19 mouse cellular contexts compared by ENCODE assay signal in genomic region chr14:22282847-22283246, GRCm38 (mm10).
DNase-seq lines count a peak whose midpoint lies in the region; ATAC-seq and TF ChIP-seq lines count a peak whose summit lies in the region.
"Had no signal": no experiment of that assay in that cellular context is flagged by ENCODE, and none has a peak within 500 bp of the region (broad histone marks: within the 10 kb centered on the region; RNA-seq: fewer than 3 reads in every experiment).

No protein-coding gene starts in this region.

- peaks cover 18% of the 10 kb centered on the region for H3K4me1 ChIP-seq in forebrain, embryonic 12.5 days
- no peaks in the 10 kb centered on the region for H3K4me1 ChIP-seq in forebrain, postnatal 0 days (ENCODE audit: insufficient read depth)
- peaks cover 0 to 8% of the 10 kb centered on the region in 2 experiments; a peak in 3 of 4 replicates for H3K4me1 ChIP-seq in MEL (ENCODE audit: control insufficient read depth in 1 of 2, insufficient read depth in 2 of 2, low read length in 2 of 2)
- H3K4me1 ChIP-seq in embryonic facial prominence, embryonic 10.5 days = peaks cover 10% of the 10 kb centered on the region; the same call in 1 of the 2 replicates
- H3K4me1 ChIP-seq in limb, embryonic 12.5 days (replicated peaks) = peaks cover 34% of the 10 kb centered on the region
- H3K4me1 ChIP-seq in heart, adult 2 months (ENCODE audit: control insufficient read depth, insufficient read depth, low read length) = no peaks in the 10 kb centered on the region; the same call in 1 of the 2 replicates
- H3K4me1 ChIP-seq: heart, embryonic 15.5 days had no signal

- WGBS in forebrain, embryonic 12.5 days = 10% methylated on average over 6 of the region's 6 CpGs
- WGBS in forebrain, postnatal 0 days = 14% methylated on average over 6 of the region's 6 CpGs
- WGBS in embryonic facial prominence, embryonic 10.5 days = 53% methylated on average over 6 of the region's 6 CpGs
- 51% methylated on average over 6 of the region's 6 CpGs for WGBS in limb, embryonic 12.5 days
- 75% methylated on average over 6 of the region's 6 CpGs for WGBS in heart, adult 2 months

- ATAC-seq in forebrain, embryonic 12.5 days (ENCODE audit: low FRiP score) = peak; percentile 51; the same call in 1 of the 2 replicates
- no peak for ATAC-seq in forebrain, postnatal 0 days
- no peak for ATAC-seq in limb, embryonic 12.5 days (ENCODE audit: insufficient number of reproducible peaks, insufficient read depth, low FRiP score, low TSS enrichment, low read depth)
- ATAC-seq: inflammation-experienced regulatory T-cells, adult 6 months had no signal

- H3K79me2 ChIP-seq in MEL (ENCODE audit: control insufficient read depth, insufficient read depth, low read length, poor library complexity) = no peaks in the 10 kb centered on the region
- H3K79me2 ChIP-seq in heart, adult 2 months (replicated peaks; ENCODE audit: control insufficient read depth, insufficient read depth, low read length) = no peaks in the 10 kb centered on the region

- no peak for TF ChIP-seq CTCF in forebrain, postnatal 0 days (IDR thresholded peaks at IDR 0.05; ENCODE audit: low read depth)
- no peak for TF ChIP-seq CTCF in MEL (IDR thresholded peaks at IDR 0.05 in 2 of 3, conservative IDR thresholded peaks at IDR 0.05 in 1 of 3; ENCODE audit: control insufficient read depth in 1 of 3, insufficient read depth in 1 of 3, low read depth in 2 of 3, low read length in 3 of 3, poor library complexity in 1 of 3, severe bottlenecking in 1 of 3)
- no peak for TF ChIP-seq CTCF in heart, adult 2 months (IDR thresholded peaks at IDR 0.05)

- no peak overlapping the region for H3K4me3 ChIP-seq in forebrain, embryonic 12.5 days (replicated peaks)
- no peak overlapping the region for H3K4me3 ChIP-seq in forebrain, postnatal 0 days (ENCODE audit: low read depth, low read length)
- H3K4me3 ChIP-seq in MEL (ENCODE audit: control insufficient read depth in 1 of 2, insufficient read depth in 1 of 2, low read depth in 2 of 2, low read length in 2 of 2) = no peak overlapping the region
- no peak overlapping the region for H3K4me3 ChIP-seq in embryonic facial prominence, embryonic 10.5 days
- H3K4me3 ChIP-seq in limb, embryonic 12.5 days (replicated peaks) = no peak overlapping the region
- no peak overlapping the region for H3K4me3 ChIP-seq in heart, adult 2 months
- H3K4me3 ChIP-seq: erythroblast, embryonic 14.5 days; heart, embryonic 15.5 days; hindbrain, embryonic 10.5 days had no signal

- TF ChIP-seq RAD21 in MEL (IDR thresholded peaks at IDR 0.05; ENCODE audit: low read depth, low read length) = no peak

- peaks cover 73% of the 10 kb centered on the region for H3K27me3 ChIP-seq in forebrain, embryonic 12.5 days
- peaks cover 4% of the 10 kb centered on the region for H3K27me3 ChIP-seq in forebrain, postnatal 0 days (ENCODE audit: insufficient read depth, low read length)
- no peaks in the 10 kb centered on the region for H3K27me3 ChIP-seq in MEL (ENCODE audit: control insufficient read depth in 1 of 2, insufficient read depth in 2 of 2, low read length in 2 of 2)
- peaks cover 17% of the 10 kb centered on the region; the same call in 1 of the 2 replicates for H3K27me3 ChIP-seq in embryonic facial prominence, embryonic 10.5 days (replicated peaks; ENCODE audit: low read depth, poor library complexity, severe bottlenecking)
- H3K27me3 ChIP-seq in limb, embryonic 12.5 days = peaks cover 22% of the 10 kb centered on the region; the same call in 1 of the 2 replicates
- H3K27me3 ChIP-seq in heart, adult 2 months (ENCODE audit: control insufficient read depth, insufficient read depth, low read length) = no peaks in the 10 kb centered on the region
- H3K27me3 ChIP-seq: heart, embryonic 15.5 days had no signal

- no peak overlapping the region for H3K4me2 ChIP-seq in forebrain, embryonic 12.5 days
- no peak overlapping the region for H3K4me2 ChIP-seq in forebrain, postnatal 0 days (ENCODE audit: low read depth)
- H3K4me2 ChIP-seq in limb, embryonic 12.5 days = no peak overlapping the region
- H3K4me2 ChIP-seq: heart, embryonic 15.5 days had no signal

- intact Hi-C loops in left cerebral cortex, postnatal 25 days (cut with DNase I) = no loop called here
- intact Hi-C loops in heart, adult 2 months (cut with DNase I) = no loop called here

- H3K9me3 ChIP-seq in forebrain, embryonic 12.5 days = no peaks in the 10 kb centered on the region
- no peaks in the 10 kb centered on the region for H3K9me3 ChIP-seq in forebrain, postnatal 0 days (ENCODE audit: low read length)
- no peaks in the 10 kb centered on the region for H3K9me3 ChIP-seq in MEL (replicated peaks; ENCODE audit: insufficient read depth, low read length)
- H3K9me3 ChIP-seq in embryonic facial prominence, embryonic 10.5 days = no peaks in the 10 kb centered on the region
- H3K9me3 ChIP-seq in limb, embryonic 12.5 days = no peaks in the 10 kb centered on the region
- H3K9me3 ChIP-seq: heart, embryonic 15.5 days; hindbrain, embryonic 10.5 days had no signal

- DNase-seq in forebrain, postnatal 0 days = no peak
- DNase-seq in MEL (ENCODE audit: low read depth, low spot score) (peak; percentile 3), liver (no peak)
- peak; percentile 45 for DNase-seq in embryonic facial prominence, embryonic 10.5 days (ENCODE audit: low spot score)
- no peak for DNase-seq in left cerebral cortex, postnatal 25 days (ENCODE audit: low spot score in 2 of 2)
- no peak for DNase-seq in heart, adult 2 months
- DNase-seq: adrenal gland, postnatal 14 days; cerebellum, adult 8-10 months; heart, adult 18-20 months; kidney, adult 9 months; layer of hippocampus, postnatal 36 days; lung, postnatal 36 days; thymus, adult 18-20 months had no signal

- no peak overlapping the region for H3K27ac ChIP-seq in forebrain, embryonic 12.5 days
- H3K27ac ChIP-seq in forebrain, postnatal 0 days (ENCODE audit: low read depth, low read length) = no peak overlapping the region
- H3K27ac ChIP-seq in MEL (ENCODE audit: control insufficient read depth, low read depth, low read length) = no peak overlapping the region
- H3K27ac ChIP-seq in embryonic facial prominence, embryonic 10.5 days (replicated peaks) = no peak overlapping the region
- peak overlapping the region; percentile 64 for H3K27ac ChIP-seq in limb, embryonic 12.5 days
- H3K27ac ChIP-seq in heart, adult 2 months = no peak overlapping the region
- H3K27ac ChIP-seq: heart, embryonic 15.5 days; hindbrain, embryonic 10.5 days had no signal

- no peak overlapping the region for H3K9ac ChIP-seq in forebrain, embryonic 12.5 days
- H3K9ac ChIP-seq in forebrain, postnatal 0 days = no peak overlapping the region
- H3K9ac ChIP-seq in MEL (ENCODE audit: control insufficient read depth, low read depth, low read length, poor library complexity, severe bottlenecking) = no peak overlapping the region
- H3K9ac ChIP-seq in limb, embryonic 12.5 days (replicated peaks) = no peak overlapping the region
- H3K9ac ChIP-seq in heart, adult 2 months (ENCODE audit: low read depth, low read length) = no peak overlapping the region
- H3K9ac ChIP-seq: heart, embryonic 15.5 days had no signal

- TF ChIP-seq POLR2A in MEL (IDR thresholded peaks at IDR 0.05; ENCODE audit: control insufficient read depth in 1 of 2, insufficient read depth in 1 of 2, low read depth in 1 of 2, low read length in 2 of 2, poor library complexity in 1 of 2) = no peak
- no peak for TF ChIP-seq POLR2A in heart, adult 2 months (IDR thresholded peaks at IDR 0.05; ENCODE audit: insufficient read depth, low read depth, low read length)

- TF ChIP-seq EP300 in MEL (IDR thresholded peaks at IDR 0.05; ENCODE audit: low read depth in 1 of 2, low read length in 2 of 2) = no peak
- no peak for TF ChIP-seq EP300 in heart, adult 2 months (IDR thresholded peaks at IDR 0.05; ENCODE audit: insufficient read depth, low read depth, low read length)

- H3K36me3 ChIP-seq in forebrain, embryonic 12.5 days (replicated peaks) = no peaks in the 10 kb centered on the region
- H3K36me3 ChIP-seq in forebrain, postnatal 0 days (ENCODE audit: insufficient read depth) = no peaks in the 10 kb centered on the region
- H3K36me3 ChIP-seq in MEL (ENCODE audit: control insufficient read depth in 1 of 2, insufficient read depth in 2 of 2, low read length in 2 of 2) = peaks cover 4 to 15% of the 10 kb centered on the region in 2 experiments
- no peaks in the 10 kb centered on the region for H3K36me3 ChIP-seq in embryonic facial prominence, embryonic 10.5 days (replicated peaks)
- no peaks in the 10 kb centered on the region for H3K36me3 ChIP-seq in limb, embryonic 12.5 days
- no peaks in the 10 kb centered on the region for H3K36me3 ChIP-seq in heart, adult 2 months (ENCODE audit: control insufficient read depth, insufficient read depth, low read length)
- H3K36me3 ChIP-seq: heart, embryonic 15.5 days; hindbrain, embryonic 10.5 days had no signal

TF ChIP-seq in MEL, 35 proteins besides CTCF, POLR2A, EP300 and RAD21:
- TF ChIP-seq ETS1 (IDR thresholded peaks at IDR 0.05; ENCODE audit: low read depth, low read length) (no peak), TCF12 (IDR thresholded peaks at IDR 0.05; ENCODE audit: low read depth, low read length) (no peak), RCOR1 (IDR thresholded peaks at IDR 0.05; ENCODE audit: low read depth, low read length) (no peak), BHLHE40 (IDR thresholded peaks at IDR 0.05; ENCODE audit: borderline replicate concordance, low read depth, low read length) (no peak), UBTF (IDR thresholded peaks at IDR 0.05; ENCODE audit: borderline replicate concordance, insufficient read depth, low read depth, low read length) (no peak), CHD1 (IDR thresholded peaks at IDR 0.05; ENCODE audit: low read depth, low read length) (no peak), SIN3A (IDR thresholded peaks at IDR 0.05; ENCODE audit: low read length) (no peak), CHD2 (IDR thresholded peaks at IDR 0.05; ENCODE audit: low read length) (no peak), ZC3H11A (IDR thresholded peaks at IDR 0.05; ENCODE audit: low read depth, low read length) (no peak), MYC (IDR thresholded peaks at IDR 0.05; ENCODE audit: low read depth, low read length) (no peak)

Comparison
In these comparisons a context has a peak if more than half of its experiments do, and no peak if none do; other contexts are left out.
1. DNase-seq: peak in MEL (single experiment) and embryonic facial prominence, embryonic 10.5 days (single experiment); none in forebrain, postnatal 0 days (single experiment), liver (single experiment), left cerebral cortex, postnatal 25 days (0 of 2) and heart, adult 2 months (0 of 2).